Mouse (Mus musculus) adrenal gland (tissue): ENCODE results near the gene Pcnx4.

Source experiments
- intact Hi-C: fragments of 180-260 bp; cut with DNase I; formaldehyde crosslinking; loops from one replicate; pipeline ENCODE4 v1.15.1; 2025
- long read RNA-seq, 2 experiments: library from polyadenylated mRNA; unstranded; transcript quantifications; one replicate each; pipeline ENCODE4 v2.0.0; 2020; ENCODE audit warnings: borderline replicate concordance in 1 of 2; ENCODE audit not compliant: insufficient replicate concordance in 1 of 2

Pcnx4 gene
- long read RNA-seq, experiment 1, partial matches to known transcripts, result 10 of 10 reads
- long read RNA-seq, experiment 1, other reads (novel, unspliced or antisense), result 0 of 10 reads
- long read RNA-seq, experiment 2, full-length matches to known transcripts, result 1 of 17 reads
- long read RNA-seq, experiment 2, partial matches to known transcripts, result 13 of 17 reads
- long read RNA-seq, experiment 2, other reads (novel, unspliced or antisense), result 3 of 17 reads

DNA sequence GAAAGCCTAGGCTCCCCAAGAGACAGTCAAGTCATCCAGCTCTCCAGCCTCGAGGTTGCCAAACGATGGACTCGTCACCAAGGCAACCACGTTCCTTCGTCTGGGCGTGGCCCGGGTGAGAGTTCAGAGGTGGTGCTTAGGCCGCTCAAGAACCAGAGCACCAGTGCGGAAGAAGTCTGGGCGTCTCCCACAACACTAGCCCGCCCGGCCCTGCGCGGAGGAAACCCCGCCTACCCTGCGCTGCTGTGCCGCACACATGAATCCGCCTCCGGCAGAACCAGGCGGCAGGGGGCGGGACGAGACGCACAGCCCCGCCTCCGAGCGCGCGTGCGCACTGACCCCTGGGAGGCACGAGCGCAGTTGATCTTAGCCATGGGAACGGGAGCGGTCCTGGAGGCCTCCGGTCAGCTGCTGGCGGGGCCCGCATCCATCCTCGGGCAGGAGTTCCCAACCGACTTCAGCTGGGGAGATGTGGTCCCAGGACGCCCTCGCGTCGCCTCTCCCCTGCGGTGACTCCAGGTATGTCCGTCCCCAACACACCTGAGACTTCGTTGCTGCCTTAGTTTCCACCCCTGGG, at the start of gene Pcnx4:
Gene Pcnx4, plus strand, starts transcription at position 363 of the 577 bp plus-strand sequence.
- intact Hi-C loops, result loop anchor here (10.0 kb wide), 1 partner anchor 129 kb away; the partner anchor contains the start of gene Dhrs7

DNA sequence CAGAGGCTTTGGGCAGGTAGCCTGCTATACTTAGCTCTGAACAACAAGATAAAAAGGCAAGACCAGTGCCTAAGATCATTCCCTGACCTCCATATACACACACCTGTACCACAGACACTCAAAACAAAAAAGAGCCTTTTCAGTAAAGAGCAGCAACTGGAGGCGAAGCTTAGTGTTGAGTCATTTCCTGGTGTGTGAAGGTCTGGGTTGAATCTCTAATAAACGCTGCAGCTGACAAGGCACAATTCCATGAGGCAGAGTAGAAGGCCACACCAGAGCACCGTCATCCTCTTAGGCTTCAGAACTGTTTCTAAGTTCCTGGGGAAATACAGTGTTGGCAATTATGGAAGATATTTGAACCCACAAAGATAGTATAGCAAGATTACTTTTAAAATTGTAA, 48.7 kb upstream of the Pcnx4 start:
- intact Hi-C loops, result no loop called here

- intact Hi-C loops, result no loop called here
These were observed 46.2 kb upstream of the Pcnx4 start for GRCm38 (mm10) chr12:72489995-72490394.

- intact Hi-C loops, result no loop called here
These were observed 45.0 kb upstream of the Pcnx4 start for GRCm38 (mm10) chr12:72491063-72491719.

DNA sequence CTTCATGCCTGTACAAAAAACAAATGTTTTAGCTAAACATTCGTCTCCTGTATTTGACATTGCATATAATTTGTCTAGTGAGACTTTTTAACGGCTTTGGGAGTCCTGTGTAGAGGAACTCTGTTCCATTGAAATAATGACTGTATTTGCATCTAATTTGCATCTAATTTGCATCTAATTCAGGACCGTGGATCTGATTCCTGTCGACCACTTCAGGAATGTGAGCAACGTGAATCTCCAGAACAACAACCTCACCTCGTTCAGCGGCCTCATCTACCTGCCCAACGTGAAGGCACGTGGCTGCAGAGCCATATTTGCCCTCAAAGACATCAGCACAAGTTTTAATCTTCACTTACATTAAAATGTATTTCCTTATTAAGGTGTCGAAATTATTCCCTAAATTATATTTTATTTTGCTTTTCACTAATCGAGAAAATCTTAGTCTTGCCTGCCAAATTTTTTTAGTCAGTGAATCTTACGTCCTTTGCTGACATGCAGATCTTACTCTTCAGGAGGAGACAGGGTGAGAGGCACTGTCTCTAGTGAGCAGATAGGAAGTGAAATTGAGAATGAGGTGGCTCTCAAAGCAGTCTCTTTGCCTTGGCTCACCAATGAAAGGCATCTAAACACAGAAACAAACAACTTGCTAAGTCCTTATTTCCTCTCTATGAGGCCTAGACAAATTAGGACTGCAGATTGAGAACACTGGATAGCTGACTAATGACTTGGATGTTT, 39.1 kb upstream of the Pcnx4 start:
- intact Hi-C loops, result no loop called here

DNA sequence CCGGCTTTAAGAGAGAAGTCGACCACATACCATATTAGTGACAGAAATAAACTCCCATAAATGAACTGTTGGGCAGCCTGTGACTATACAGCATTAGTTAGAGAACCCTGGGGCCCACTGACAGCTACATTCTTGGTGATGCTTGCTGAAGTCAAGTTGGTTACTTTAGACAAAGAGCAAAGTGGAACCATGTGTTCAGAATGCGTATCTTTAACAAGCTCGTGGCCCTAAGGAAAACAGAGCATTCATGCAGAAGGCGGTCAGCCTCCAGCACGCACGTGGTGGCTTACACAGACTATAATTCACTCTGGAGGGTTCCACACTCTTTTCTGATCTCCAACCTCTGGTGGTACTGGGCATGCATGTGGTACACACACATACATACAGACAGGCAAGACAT, 26.6 kb upstream of the Pcnx4 start:
- intact Hi-C loops, result loop anchor here (10.0 kb wide), 2 partner anchors 145 to 185 kb away; no protein-coding TSS in a partner anchor

- intact Hi-C loops, result loop anchor here (10.0 kb wide), 2 partner anchors 139 to 179 kb away; no protein-coding TSS in a partner anchor
These were observed 20.7 kb upstream of the Pcnx4 start for GRCm38 (mm10) chr12:72515446-72515845.

- intact Hi-C loops, result loop anchor here (10.0 kb wide), 2 partner anchors 137 to 177 kb away; no protein-coding TSS in a partner anchor
These were observed 18.0 kb upstream of the Pcnx4 start for GRCm38 (mm10) chr12:72518114-72518728.

- intact Hi-C loops, result loop anchor here (10.0 kb wide), 2 partner anchors 135 to 175 kb away; no protein-coding TSS in a partner anchor
These were observed 16.8 kb upstream of the Pcnx4 start for GRCm38 (mm10) chr12:72519352-72519751.

DNA sequence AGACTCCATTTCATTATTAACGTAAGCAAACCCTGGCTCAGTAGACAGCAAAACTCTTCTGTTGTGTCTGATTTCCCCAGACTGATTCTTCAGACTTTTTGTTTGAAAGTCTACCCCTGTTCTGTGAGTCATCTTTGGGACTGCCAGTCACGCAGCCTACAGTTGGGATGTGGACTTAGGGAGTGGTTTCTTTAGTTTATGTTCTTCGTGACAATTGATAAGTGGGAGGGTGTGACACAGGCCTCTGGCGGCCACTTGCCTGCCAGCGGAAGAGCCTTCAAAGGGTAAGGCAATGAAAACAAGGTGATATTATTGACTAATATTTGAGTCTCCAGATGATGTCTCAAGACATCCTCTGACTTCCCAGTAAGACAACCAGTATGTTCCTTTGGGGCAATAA, 16.3 kb upstream of the Pcnx4 start:
- intact Hi-C loops, result loop anchor here (1.0 to 10.0 kb wide), 3 partner anchors 60 to 175 kb away; no protein-coding TSS in a partner anchor

GRCm38 (mm10) chr12:72520645-72521044, 15.5 kb upstream of the Pcnx4 start:
- intact Hi-C loops, result loop anchor here (1.0 kb wide), 1 partner anchor 60 kb away; no protein-coding TSS in a partner anchor

DNA sequence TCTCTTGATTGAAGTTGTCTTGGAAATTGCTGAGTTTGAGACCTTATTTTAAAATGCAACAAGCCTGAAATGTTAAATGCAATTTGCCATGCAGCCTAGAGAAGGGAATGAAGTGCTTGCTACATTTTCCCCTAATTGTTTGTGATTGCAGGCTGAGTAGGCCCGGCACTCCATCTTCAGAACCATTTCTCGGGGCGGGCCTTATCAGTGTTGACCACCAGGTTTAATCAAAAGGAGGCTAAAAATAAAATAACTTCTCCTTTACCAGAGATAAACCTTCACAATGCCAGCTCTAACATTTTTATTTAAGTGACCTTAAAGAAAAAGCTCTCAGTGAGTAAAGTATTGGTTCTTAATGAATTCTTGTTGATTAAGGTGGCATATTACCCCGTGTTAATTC, 10.6 kb upstream of the Pcnx4 start:
- intact Hi-C loops, result no loop called here

DNA sequence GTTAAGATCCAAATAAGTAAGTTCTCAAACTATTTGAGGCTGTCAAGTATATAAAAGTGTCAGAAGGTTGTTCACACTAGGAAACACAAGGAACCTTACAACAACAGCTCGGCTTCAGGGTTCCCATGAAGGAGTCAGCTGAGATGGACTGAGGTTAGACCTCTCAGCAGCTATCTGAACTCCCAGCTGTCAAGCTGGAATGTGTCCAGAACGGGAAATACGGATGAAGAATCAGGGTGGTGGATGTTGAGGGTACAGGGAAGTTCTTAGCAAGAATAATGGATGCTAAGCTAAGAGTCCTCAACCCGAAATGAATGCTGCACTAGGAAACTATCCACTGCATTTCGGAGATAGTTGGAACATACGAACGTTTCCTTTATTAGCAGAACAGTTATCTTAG, 3.9 kb upstream of the Pcnx4 start:
- intact Hi-C loops, result loop anchor here (10.0 kb wide), 1 partner anchor 132 kb away; the partner anchor contains the start of gene Dhrs7

- intact Hi-C loops, result loop anchor here (10.0 kb wide), 1 partner anchor 131 kb away; the partner anchor contains the start of gene Dhrs7
These were observed 2.2 kb upstream of the Pcnx4 start for GRCm38 (mm10) chr12:72533986-72534385.

DNA sequence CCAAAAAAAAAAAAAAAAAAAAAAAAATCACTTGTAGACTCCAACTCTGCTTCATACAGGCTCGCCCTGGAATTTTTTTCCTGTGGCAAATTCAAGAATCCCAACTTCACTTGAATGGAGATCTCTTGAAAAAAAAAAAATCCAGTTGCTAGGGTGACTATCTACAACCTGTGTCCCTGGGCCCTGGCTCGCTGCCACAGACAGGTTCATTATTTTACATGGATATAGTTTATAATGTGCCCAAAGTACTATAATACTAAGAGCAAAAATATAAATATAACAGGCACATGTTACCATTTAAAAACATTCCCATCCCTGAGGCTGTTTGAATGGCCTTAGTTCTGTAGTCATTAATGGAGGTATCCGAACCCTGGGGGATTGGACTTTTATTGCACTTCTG, 584 bp upstream of the Pcnx4 start:
- intact Hi-C loops, result loop anchor here (10.0 kb wide), 1 partner anchor 129 kb away; the partner anchor contains the start of gene Dhrs7

DNA sequence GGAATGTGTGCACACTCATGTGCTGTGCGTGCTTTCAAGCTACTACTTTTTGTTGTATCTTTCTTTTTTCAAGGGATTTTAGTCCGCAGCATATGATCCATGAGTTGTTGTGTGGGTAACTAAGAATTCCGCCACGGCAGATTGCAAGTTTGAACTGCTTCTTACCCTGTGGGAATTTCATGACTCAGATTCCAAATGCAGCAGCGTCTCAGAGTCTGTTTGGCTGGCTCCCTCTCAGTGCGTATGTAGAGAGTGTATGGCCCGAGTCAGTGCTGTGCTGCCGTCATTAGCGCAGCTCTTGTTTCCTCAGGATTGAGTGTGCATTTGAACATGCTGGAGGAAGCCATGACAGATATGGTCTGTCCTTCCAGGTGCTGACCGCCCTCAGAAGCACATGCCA, 2.4 kb downstream of the Pcnx4 start:
- intact Hi-C loops, result loop anchor here (10.0 kb wide), 1 partner anchor 126 kb away; the partner anchor contains the start of gene Dhrs7

GRCm38 (mm10) chr12:72554347-72554746, 18.2 kb downstream of the Pcnx4 start:
- intact Hi-C loops, result no loop called here

DNA sequence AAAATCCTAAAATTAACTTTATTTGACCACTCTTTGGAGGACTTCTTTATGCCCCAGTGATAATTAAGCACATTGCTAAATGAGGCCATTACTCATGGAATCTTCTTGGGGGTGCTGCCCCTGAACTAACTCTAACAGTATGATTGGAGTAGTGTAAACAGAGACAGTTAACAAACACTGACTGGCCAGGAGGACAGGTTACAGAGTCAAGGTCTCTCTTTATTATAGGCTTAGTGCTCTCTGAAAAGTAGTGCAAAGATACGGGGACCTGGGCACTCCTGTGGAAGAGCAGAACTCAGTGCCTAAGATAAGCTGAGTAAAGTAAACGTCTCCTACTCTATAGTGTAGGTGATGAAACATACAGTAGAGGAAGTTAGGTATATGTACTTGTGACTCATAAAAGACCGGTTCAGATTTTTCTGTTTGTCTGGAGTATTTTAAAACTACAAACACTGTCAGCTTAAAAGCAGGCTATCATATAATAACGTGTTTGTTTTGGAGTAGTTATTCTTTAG, 28.2 kb downstream of the Pcnx4 start:
- intact Hi-C loops, result no loop called here

GRCm38 (mm10) chr12:72582021-72582420, 45.8 kb downstream of the Pcnx4 start:
- intact Hi-C loops, result no loop called here

DNA sequence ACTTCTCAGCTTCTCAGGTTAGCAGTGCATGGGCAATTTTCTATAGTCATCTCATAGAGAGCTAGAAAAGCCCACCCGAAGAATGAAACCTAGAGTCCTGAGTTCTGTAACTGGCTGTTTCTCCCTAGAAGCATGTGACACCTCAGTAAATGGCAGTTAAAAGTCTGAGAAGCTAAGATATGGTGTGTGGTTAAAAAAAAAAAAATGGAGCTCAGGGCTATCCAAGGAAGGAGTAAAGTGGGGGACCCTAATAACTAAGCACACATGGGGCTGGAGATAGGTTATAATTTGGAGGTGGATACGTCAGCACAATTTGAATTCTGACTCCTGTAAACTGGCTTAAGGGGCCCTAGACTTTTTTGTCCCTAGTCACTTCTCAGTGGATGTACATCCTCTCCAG, 46.9 kb downstream of the Pcnx4 start:
- intact Hi-C loops, result no loop called here
